Mouse (Mus musculus): Measurements from ENCODE around the gene Rwdd4a. TPM values are rescaled to one million over a fixed set of nuclear protein-coding genes. Genes with fewer than 3 reads are reported as not detected.
A peak's percentile ranks its signal among the peaks of the same experiment; 100 is the strongest.

Gene Rwdd4a
- 37.7 and 40.0 TPM in 2 replicates for polyA plus RNA-seq (2016; fragmentation: Nextera tagmentation; extraction: Ambion mirVana)

GRCm38 (mm10) chr8:47533344-47534125, at the start of gene Rwdd4a, which contains the start of gene Trappc11:
Gene Rwdd4a (plus strand): TSS chr8:47533664.
Gene Trappc11 (minus strand): TSS chr8:47533470.
- Histone ChIP-seq H3K9ac (replicated peaks) (peak within 1 kb of the TSS; percentile 87), H3K27me3 (no peaks in the 10 kb centered on the region), H3K4me1 (peaks cover 23% of the 10 kb centered on the region), H3K36me3 (peaks cover 22% of the 10 kb centered on the region), H3K4me2 (replicated peaks) (peak within 1 kb of the TSS; percentile 89), H3K27ac (replicated peaks) (peak within 1 kb of the TSS; percentile 87), H3K4me3 (peak within 1 kb of the TSS; percentile 93), H3K9me3 (no peaks in the 10 kb centered on the region)
- under 1% methylated on average over 65 of the region's 65 CpGs for WGBS
- ATAC-seq (ENCODE audit: low FRiP score, low read depth), result peak; percentile 100

GRCm38 (mm10) chr8:47487231-47487630, 46.2 kb upstream of the Rwdd4a start:
- H3K4me3 ChIP-seq, result no peak overlapping the region
- no peak overlapping the region for H3K4me2 ChIP-seq (replicated peaks)
- peaks cover 41% of the 10 kb centered on the region for H3K36me3 ChIP-seq
- WGBS, result 87% methylated on average over 3 of the region's 3 CpGs
- peaks cover 7% of the 10 kb centered on the region for H3K4me1 ChIP-seq
- no peak for ATAC-seq (ENCODE audit: low FRiP score, low read depth)
- no peak overlapping the region for H3K9ac ChIP-seq (replicated peaks)
- H3K27ac ChIP-seq (replicated peaks), result no peak overlapping the region
- no peaks in the 10 kb centered on the region for H3K27me3 ChIP-seq
- no peaks in the 10 kb centered on the region for H3K9me3 ChIP-seq

DNA sequence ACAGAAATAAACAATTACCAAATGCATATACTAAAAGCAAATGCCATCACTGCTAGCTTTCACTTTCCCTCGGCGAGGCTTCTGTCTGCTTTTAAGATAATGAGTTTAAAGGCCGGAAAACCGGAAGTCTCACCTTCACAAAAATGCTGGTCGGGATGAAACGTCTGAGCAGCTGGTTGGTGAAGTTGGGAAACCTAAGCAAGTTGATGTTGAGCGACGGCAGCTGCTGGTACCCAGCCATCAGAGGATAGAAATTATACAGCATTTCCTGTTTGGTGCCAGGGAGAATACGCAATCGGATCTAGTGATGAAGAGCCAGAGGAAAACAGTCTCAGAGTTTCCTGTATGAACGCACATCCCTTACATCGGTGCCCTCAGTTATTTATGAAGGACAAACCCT, 40.4 kb upstream of the Rwdd4a start:
- H3K4me3 ChIP-seq, result no peak overlapping the region
- peaks cover 85% of the 10 kb centered on the region for H3K36me3 ChIP-seq
- H3K9me3 ChIP-seq, result no peaks in the 10 kb centered on the region
- H3K9ac ChIP-seq (replicated peaks), result no peak overlapping the region
- H3K27ac ChIP-seq (replicated peaks), result no peak overlapping the region
- no peak for ATAC-seq (ENCODE audit: low FRiP score, low read depth)
- 0 out of 2 replicates have a peak, but pooled peaks cover 4% of the 10 kb centered on the region for H3K4me1 ChIP-seq
- no peaks in the 10 kb centered on the region for H3K27me3 ChIP-seq
- 96% methylated on average over 12 of the region's 12 CpGs for WGBS
- no peak overlapping the region for H3K4me2 ChIP-seq (replicated peaks)

- no peak overlapping the region for H3K27ac ChIP-seq (replicated peaks)
- H3K9ac ChIP-seq (replicated peaks), result no peak overlapping the region
- ATAC-seq (ENCODE audit: low FRiP score, low read depth), result no peak
- no peaks in the 10 kb centered on the region for H3K4me1 ChIP-seq
- no peak overlapping the region for H3K4me3 ChIP-seq
- 89% methylated on average over 12 of the region's 12 CpGs for WGBS
- peaks cover 90% of the 10 kb centered on the region for H3K36me3 ChIP-seq
- H3K9me3 ChIP-seq, result no peaks in the 10 kb centered on the region
- no peaks in the 10 kb centered on the region for H3K27me3 ChIP-seq
- H3K4me2 ChIP-seq (replicated peaks), result no peak overlapping the region
Measured at GRCm38 (mm10) chr8:47494602-47495153, 38.8 kb upstream of the Rwdd4a start.

- Histone ChIP-seq H3K4me3 (no peak overlapping the region), H3K27ac (replicated peaks) (no peak overlapping the region), H3K4me2 (replicated peaks) (no peak overlapping the region), H3K4me1 (no peaks in the 10 kb centered on the region), H3K9me3 (no peaks in the 10 kb centered on the region), H3K36me3 (peaks cover 92% of the 10 kb centered on the region), H3K9ac (replicated peaks) (no peak overlapping the region), H3K27me3 (no peaks in the 10 kb centered on the region)
- 91% methylated on average over 6 of the region's 6 CpGs for WGBS
- no peak for ATAC-seq (ENCODE audit: low FRiP score, low read depth)
Measured at GRCm38 (mm10) chr8:47495428-47495827, 38.0 kb upstream of the Rwdd4a start.

GRCm38 (mm10) chr8:47501994-47502393, 31.5 kb upstream of the Rwdd4a start:
- H3K27me3 ChIP-seq, result no peaks in the 10 kb centered on the region
- no peaks in the 10 kb centered on the region for H3K4me1 ChIP-seq
- no peak overlapping the region for H3K4me2 ChIP-seq (replicated peaks)
- H3K36me3 ChIP-seq, result peaks cover 80% of the 10 kb centered on the region
- no peak overlapping the region for H3K4me3 ChIP-seq
- H3K27ac ChIP-seq (replicated peaks), result no peak overlapping the region
- H3K9me3 ChIP-seq, result no peaks in the 10 kb centered on the region
- no peak overlapping the region for H3K9ac ChIP-seq (replicated peaks)
- no peak for ATAC-seq (ENCODE audit: low FRiP score, low read depth)
- WGBS, result 92% methylated on average over 2 of the region's 2 CpGs

DNA sequence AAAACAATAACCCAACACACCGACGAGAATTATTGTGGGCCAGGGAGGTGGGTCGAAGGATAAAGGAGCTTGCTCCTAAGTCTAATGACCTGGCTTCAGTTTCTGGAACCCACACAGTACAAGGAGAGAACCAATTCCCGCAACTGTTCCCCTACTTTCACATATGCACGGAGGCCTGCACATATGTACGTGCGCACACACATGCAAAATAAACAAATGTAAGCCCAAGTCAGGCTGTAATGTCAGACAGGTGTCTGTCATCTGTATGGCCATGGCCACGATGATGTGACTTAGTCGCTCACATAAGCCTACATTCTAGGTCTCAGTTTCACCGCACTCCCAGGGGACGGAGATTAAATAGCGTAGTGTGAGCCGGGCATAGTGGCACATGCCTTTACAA, 30.9 kb upstream of the Rwdd4a start:
- H3K4me2 ChIP-seq (replicated peaks), result no peak overlapping the region
- H3K36me3 ChIP-seq, result peaks cover 80% of the 10 kb centered on the region

GRCm38 (mm10) chr8:47505431-47505830, 28.0 kb upstream of the Rwdd4a start:
- H3K27me3 ChIP-seq, result no peaks in the 10 kb centered on the region
- ATAC-seq (ENCODE audit: low FRiP score, low read depth), result no peak
- no peaks in the 10 kb centered on the region for H3K4me1 ChIP-seq
- no peak overlapping the region for H3K9ac ChIP-seq (replicated peaks)
- 83% methylated on average over 12 of the region's 12 CpGs for WGBS
- no peak overlapping the region for H3K4me3 ChIP-seq
- no peaks in the 10 kb centered on the region for H3K9me3 ChIP-seq
- peaks cover 81% of the 10 kb centered on the region for H3K36me3 ChIP-seq
- no peak overlapping the region for H3K4me2 ChIP-seq (replicated peaks)
- no peak overlapping the region for H3K27ac ChIP-seq (replicated peaks)

More for the DNA sequence above, 30.9 kb upstream of the Rwdd4a start:
- Histone ChIP-seq H3K9ac (replicated peaks) (no peak overlapping the region), H3K4me3 (no peak overlapping the region), H3K27me3 (no peaks in the 10 kb centered on the region), H3K4me1 (no peaks in the 10 kb centered on the region), H3K9me3 (no peaks in the 10 kb centered on the region), H3K27ac (replicated peaks) (no peak overlapping the region)
- ATAC-seq (ENCODE audit: low FRiP score, low read depth), result no peak
- WGBS, result 96% methylated on average over 13 of the region's 13 CpGs

DNA sequence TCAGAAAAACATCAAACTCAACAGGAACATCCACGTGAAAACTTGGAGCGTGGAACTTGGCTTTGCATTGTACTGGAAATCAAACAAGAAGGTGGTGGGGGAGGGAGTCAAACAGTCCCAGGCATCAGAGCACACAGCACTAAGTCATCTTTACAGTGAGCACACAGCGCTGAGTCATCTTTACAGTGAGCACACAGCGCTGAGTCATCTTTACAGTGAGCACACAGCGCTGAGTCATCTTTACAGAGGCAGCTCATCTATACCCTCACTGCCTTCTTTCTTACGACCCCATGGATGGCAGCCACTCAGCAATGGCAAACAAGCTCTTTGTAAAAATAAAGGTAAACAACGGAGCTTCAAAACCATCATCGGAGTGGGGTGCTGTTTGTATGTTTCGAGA, 22.5 kb upstream of the Rwdd4a start:
- no peak for ATAC-seq (ENCODE audit: low FRiP score, low read depth)
- 93% methylated on average over 9 of the region's 9 CpGs for WGBS
- H3K4me2 ChIP-seq (replicated peaks), result no peak overlapping the region

GRCm38 (mm10) chr8:47513601-47514000, 19.9 kb upstream of the Rwdd4a start:
- Histone ChIP-seq H3K9me3 (no peaks in the 10 kb centered on the region), H3K4me2 (replicated peaks) (no peak overlapping the region), H3K4me3 (no peak overlapping the region), H3K36me3 (peaks cover 79% of the 10 kb centered on the region), H3K27ac (replicated peaks) (no peak overlapping the region), H3K4me1 (no peaks in the 10 kb centered on the region), H3K27me3 (no peaks in the 10 kb centered on the region), H3K9ac (replicated peaks) (no peak overlapping the region)
- 95% methylated on average over 15 of the region's 15 CpGs for WGBS
- no peak for ATAC-seq (ENCODE audit: low FRiP score, low read depth)

More for the DNA sequence above, 22.5 kb upstream of the Rwdd4a start:
- Histone ChIP-seq H3K27ac (replicated peaks) (no peak overlapping the region), H3K9ac (replicated peaks) (no peak overlapping the region), H3K9me3 (no peaks in the 10 kb centered on the region), H3K27me3 (no peaks in the 10 kb centered on the region), H3K4me1 (no peaks in the 10 kb centered on the region), H3K36me3 (peaks cover 73% of the 10 kb centered on the region), H3K4me3 (no peak overlapping the region)

GRCm38 (mm10) chr8:47528094-47528493, 5.4 kb upstream of the Rwdd4a start:
- ATAC-seq (ENCODE audit: low FRiP score, low read depth), result no peak
- 96% methylated on average over 1 of the region's 1 CpGs for WGBS
- H3K9ac ChIP-seq (replicated peaks), result no peak overlapping the region
- no peaks in the 10 kb centered on the region for H3K27me3 ChIP-seq
- no peak overlapping the region for H3K4me2 ChIP-seq (replicated peaks)
- H3K27ac ChIP-seq (replicated peaks), result no peak overlapping the region
- H3K9me3 ChIP-seq, result no peaks in the 10 kb centered on the region
- H3K36me3 ChIP-seq, result peaks cover 40% of the 10 kb centered on the region
- peaks cover 13% of the 10 kb centered on the region for H3K4me1 ChIP-seq
- no peak overlapping the region for H3K4me3 ChIP-seq

- no peak for ATAC-seq (ENCODE audit: low FRiP score, low read depth)
- 57% methylated on average over 4 of the region's 4 CpGs for WGBS
- H3K4me1 ChIP-seq, result peaks cover 9% of the 10 kb centered on the region
- H3K4me3 ChIP-seq, result no peak overlapping the region
- no peak overlapping the region for H3K27ac ChIP-seq (replicated peaks)
- no peak overlapping the region for H3K4me2 ChIP-seq (replicated peaks)
- no peaks in the 10 kb centered on the region for H3K27me3 ChIP-seq
- no peaks in the 10 kb centered on the region for H3K9me3 ChIP-seq
- H3K36me3 ChIP-seq, result peaks cover 37% of the 10 kb centered on the region
- H3K9ac ChIP-seq (replicated peaks), result no peak overlapping the region
Measured at GRCm38 (mm10) chr8:47538323-47538722, 4.9 kb downstream of the Rwdd4a start.

Data from midbrain, embryonic 12.5 days (tissue).